Mouse (Mus musculus) adrenal gland, postnatal 25 days (tissue): ENCODE data around the gene Otos. TPM values are rescaled to one million over a fixed set of nuclear protein-coding genes. Genes with fewer than 3 reads are reported as not detected.

Experiments
- DNase-seq: peaks from one replicate; pipeline ENCODE4 v3.0.0; 2021; ENCODE audit warnings: mixed read lengths
- long read RNA-seq: library from polyadenylated mRNA; stranded (forward); transcript quantifications from one replicate; pipeline ENCODE4 v2.0.0, GENCODE M21; 2021
- total RNA-seq: library from RNA; stranded (reverse); gene quantifications from 2 replicates; pipeline ENCODE4 v1.2.3, GENCODE M21; 2021

Gene Otos
- total RNA-seq = not detected in 2 replicates
- long read RNA-seq = 0 reads

GRCm38 (mm10) chr1:92648673-92649072 is at the start of gene Otos:
TSS of gene Otos (minus strand) at chr1:92648841.
- DNase-seq = peak; percentile 80

- peak; percentile 89 for DNase-seq
Observed at GRCm38 (mm10) chr1:92696848-92697247, 48.2 kb upstream of the Otos start.

DNA sequence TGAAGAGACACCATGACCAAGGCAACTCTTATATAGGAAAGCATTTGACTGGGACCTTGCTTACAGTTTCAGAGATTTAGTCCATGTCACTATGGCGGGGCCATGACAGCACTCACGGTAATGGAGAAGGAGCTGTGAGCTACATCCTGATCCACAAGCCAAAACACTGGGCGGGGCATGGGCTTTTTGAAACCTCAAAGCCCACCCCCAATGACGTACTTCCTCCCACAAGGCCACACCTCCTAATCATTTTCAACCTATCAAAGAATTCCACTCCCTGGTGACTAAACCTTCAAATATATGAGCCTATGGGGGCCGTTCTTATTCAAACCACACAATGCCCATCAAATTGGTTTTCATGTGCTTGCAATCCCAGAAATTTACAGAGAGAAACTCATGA is 47.1 kb upstream of the Otos start:
- no peak for DNase-seq

DNA sequence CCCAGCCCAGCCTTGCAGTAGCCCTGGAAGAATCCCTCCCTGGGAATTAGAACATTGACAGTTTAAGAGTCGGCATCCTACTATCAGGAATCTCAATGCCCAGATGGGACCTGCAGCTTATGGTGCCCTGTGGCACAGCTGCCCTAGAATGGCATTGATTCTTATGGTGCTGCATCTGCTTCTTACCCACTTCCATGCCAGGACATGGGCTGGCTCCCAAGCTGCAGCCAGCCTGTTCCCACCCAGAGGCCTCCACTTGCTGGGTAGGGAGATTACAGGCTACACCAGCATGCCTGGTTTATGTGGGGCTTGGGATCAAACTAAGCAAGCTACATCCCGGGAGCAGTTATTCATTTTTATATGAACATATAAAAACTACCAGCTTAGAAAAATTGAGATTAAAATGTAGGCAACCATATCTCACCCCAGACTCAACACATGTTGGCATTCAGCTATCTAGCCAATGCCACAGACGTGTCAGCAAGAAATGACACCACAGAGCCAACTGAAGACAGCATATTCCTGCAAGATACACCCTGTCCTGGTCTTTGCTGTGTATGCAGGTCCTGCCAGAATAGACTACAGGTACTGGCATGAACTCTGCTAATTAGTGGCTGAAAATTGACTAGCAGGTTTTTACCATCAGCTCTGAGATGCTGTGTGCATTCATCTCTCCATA is 42.7 kb upstream of the Otos start:
- no peak for DNase-seq

- no peak for DNase-seq
Observed at GRCm38 (mm10) chr1:92686994-92687393, 38.4 kb upstream of the Otos start.

DNA sequence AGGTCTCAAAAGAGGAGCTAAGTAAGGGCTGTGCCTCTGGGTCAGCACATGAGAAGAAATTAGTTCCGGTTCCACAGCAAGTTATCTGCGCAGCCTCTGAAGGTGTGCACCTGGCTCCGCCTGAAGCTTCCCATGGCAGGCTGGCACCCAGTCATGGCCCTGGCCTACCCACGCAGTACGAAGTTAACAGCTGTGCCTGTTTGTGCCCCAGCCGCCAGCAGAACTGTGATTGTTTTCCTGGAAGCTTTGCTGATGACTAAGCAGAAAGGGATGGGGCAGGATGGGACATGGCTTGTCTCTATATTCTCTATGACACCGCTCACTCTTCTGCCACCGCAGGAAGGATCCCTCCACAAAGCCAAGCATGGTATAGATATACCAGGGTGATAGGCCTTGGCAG is 34.5 kb upstream of the Otos start:
- DNase-seq = no peak

GRCm38 (mm10) chr1:92680668-92681603 is 32.3 kb upstream of the Otos start:
- no peak for DNase-seq

DNA sequence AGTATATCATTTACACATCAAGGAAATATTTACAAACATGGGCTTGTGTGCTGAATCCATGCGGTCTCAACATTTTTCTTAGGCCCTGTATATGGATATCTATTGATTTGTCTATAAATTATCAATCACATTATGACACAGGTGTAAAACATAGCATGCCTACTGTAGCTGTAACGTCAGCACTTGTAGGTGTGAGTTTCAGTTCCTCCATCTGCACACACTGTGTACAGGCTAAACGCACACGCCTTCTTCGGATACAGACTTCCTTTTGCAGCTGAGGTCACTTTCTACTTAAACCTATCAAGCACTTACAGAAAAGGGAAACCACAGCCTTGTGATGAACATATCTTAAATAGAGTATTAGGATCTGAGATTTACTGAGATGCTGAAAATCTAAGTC is 30.1 kb upstream of the Otos start:
- DNase-seq = no peak

GRCm38 (mm10) chr1:92676676-92676975 is 28.0 kb upstream of the Otos start:
- DNase-seq = no peak

DNA sequence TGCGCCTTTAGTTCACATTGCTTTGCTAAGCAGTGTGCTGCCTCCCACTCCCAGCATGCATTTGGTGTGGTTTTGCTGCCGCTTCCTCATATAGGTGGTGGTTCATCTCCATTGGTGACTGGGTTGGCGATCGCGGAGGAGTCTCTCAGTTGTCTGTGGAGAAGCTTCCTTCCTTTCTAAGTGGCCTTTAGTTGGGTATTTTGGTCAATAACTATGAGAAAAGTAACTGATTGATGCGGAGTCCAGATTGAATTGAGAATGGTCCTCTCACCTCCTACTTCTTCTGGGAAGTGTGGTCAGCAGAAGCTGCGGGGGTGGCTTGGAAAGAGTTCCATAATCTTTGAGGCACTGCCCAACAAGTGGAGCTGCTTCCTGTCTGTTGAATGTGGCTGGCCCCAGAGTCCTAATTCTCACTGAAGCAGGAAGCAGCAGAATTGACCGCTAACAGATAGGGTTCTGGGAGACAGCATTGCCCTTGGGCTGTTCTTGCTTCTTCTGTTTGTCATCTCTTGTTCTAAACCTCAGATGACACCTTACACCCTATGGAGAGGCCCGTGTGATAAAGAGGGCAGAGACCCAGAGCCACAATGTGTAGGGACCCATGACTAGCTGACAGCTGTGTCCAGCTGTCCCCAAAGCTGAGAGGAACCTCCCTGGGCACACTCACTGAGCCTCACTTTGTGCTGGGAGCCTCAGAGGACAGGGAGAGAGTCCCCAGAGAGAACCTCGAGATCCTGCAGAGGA is 27.5 kb upstream of the Otos start:
- DNase-seq = no peak

- DNase-seq = no peak
Observed at GRCm38 (mm10) chr1:92673258-92673782, 24.7 kb upstream of the Otos start.

DNA sequence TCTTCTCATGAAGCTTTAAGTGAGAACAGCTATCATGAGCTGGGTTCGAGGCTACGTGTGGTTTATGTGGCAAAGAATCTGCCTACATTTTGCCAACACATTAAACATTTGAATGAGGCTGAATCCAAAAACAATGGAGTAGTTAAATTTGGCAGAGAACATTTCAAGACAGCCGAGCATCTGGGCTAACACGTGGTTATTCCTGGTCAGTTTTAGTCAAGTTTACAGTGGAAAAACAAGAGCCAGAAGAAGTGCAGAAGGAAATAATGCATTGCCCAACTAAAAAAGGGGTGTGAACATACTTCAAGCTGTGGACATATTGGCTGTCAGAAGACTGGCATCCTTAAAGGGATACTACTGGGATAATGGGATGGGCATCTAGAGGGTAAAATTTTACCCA is 22.7 kb upstream of the Otos start:
- DNase-seq = no peak

DNA sequence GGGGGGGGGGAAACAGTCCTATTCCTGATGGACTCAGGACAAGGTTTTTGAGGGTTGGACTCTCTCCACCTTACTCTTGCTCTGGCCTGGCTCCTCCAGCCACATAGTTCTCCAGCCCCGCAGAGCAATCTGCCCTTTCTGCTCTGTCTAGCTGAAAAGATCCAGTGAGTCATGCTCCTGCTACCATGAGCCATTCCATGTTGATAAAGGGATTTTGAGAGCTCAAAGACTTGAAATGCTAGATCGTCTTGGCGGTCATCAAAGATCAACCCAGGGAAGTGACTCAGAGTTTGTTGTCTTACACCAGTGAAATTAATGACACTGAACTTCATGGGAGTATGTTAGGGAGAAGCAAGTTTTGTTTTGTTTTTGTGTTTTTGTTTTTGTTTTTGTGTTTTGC is 20.8 kb upstream of the Otos start:
- no peak for DNase-seq

GRCm38 (mm10) chr1:92667106-92667505 is 18.5 kb upstream of the Otos start:
- DNase-seq = peak; percentile 43

DNA sequence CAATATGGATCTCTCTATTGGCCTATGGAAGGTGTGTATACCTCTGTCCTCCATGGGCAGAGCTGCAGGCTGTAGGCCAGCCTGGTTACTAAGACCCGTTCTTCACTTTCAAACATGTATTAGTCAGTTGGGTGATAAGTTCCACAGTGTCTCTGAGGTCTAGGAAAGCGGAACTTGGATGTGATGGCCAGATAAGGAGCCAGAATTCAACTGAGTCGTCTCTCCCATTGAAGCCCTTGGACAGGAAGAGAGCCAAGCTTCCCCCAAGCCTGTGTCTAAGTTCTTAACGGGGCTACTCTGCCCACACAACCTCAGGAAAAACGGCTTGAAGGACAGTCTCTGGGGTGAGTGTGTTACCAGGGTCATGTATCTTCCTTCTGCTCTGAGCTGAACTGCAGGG is 10.8 kb upstream of the Otos start:
- no peak for DNase-seq

DNA sequence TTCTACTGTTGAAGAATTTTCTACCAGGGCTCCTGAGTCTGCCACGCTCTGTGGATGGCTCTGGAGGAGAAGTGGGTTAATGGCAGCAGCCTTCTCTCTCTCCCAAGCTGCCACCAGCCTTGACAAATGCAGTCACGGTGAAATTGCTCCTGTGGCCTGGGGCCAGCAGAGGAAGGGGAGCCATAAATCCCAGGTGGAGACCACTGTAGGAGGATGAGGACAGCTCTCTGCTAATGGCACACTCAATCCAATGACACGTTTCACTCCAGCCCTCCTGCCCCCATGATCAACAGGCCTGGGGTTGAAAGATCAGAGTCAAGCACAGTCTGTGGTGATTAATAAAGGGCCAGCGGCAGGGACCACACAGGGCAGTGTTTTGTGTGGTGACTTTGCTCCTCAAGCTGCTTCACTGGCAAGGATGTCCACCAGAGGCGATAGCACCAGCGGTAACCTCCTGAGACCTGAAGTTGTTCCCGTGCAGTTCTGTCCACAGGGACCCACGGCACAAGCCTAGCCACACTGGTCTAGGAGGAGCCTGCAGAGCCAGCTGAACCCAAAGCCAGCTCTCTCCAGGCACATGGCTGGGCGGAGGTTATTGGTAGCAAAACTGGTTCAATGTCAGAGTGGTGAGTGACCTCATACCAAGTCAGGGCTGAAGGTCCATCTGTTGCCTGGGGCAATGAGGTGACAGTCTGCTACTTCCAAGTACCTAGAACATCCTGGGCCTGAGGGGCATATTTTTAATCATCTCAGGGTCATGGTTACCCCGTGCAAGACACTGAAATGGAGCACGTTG is 8.6 kb upstream of the Otos start:
- DNase-seq = no peak

GRCm38 (mm10) chr1:92654676-92655075 is 6.0 kb upstream of the Otos start:
- no peak for DNase-seq

GRCm38 (mm10) chr1:92653179-92653578 is 4.5 kb upstream of the Otos start:
- no peak for DNase-seq

GRCm38 (mm10) chr1:92651467-92651866 is 2.8 kb upstream of the Otos start:
- no peak for DNase-seq

- no peak for DNase-seq
Observed at GRCm38 (mm10) chr1:92648197-92648596, 444 bp downstream of the Otos start.

DNA sequence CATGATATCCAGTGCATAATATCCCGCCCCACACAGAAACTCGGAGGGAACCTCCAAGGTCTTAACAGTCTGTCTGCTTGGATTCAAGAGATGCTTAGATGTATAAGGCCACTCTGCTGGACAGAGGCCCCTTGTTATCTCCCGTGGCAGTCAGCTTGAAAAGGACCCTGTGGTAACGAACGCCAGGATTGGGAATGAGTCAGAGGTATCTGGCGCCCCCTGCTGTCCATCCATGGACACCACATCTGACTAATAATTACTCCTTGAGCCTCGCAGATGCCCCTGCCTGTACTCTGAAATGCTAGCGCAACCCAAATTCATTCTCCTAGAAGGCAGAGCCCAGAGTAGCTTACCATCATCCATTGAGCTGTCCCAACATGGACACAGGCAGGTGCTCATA is 889 bp downstream of the Otos start:
- DNase-seq = peak; percentile 79

GRCm38 (mm10) chr1:92647026-92647425 is 1.6 kb downstream of the Otos start:
- no peak for DNase-seq
